Mouse (Mus musculus) cerebellum, adult 11-12 months (tissue): ENCODE measurements around the gene Padi2.

Experiments used
- DNase-seq: peaks from one replicate; pipeline ENCODE4 v3.0.0; 2022

Padi2 gene

GRCm38 (mm10) chr4:140882365-140882764, 23.8 kb upstream of the Padi2 start:
- DNase-seq: no peak

DNA sequence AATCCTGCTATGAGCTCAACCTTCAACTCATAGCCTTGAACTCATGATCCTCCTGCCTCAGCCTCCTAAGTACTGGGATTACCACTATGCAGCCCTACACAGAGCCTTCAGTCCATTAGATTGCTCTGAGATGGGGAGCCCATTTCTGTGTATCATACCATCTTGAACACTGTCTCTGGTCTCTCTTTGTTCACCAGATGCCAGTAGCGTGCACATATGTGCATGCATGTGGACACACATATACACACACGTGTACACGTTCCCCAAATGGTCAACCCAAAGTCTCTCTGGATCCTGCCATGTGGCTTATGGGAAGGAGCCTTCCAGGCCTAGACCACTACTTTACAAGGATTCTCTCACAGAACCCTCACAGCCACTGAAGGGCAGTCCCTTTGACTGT, 23.2 kb upstream of the Padi2 start:
- no peak for DNase-seq

DNA sequence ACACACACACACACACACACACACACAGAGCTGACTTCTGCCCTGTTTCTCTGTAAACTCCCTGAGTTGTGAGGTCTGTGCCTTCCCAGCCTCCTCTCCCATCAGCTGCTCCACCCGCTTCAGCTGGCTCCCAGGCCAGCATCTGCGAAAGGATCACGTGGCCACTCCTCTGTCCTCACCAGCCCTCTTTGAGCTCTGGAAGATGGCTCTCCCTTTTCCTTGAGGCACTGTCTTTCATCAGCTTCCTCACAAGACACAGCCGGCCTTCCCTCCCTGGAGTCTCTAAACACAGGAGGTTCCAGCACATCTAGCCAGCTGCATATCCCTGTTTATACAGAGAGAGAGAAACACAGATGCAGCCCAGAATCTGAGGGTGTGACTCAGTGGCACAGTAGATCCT, 22.3 kb upstream of the Padi2 start:
- DNase-seq: no peak

DNA sequence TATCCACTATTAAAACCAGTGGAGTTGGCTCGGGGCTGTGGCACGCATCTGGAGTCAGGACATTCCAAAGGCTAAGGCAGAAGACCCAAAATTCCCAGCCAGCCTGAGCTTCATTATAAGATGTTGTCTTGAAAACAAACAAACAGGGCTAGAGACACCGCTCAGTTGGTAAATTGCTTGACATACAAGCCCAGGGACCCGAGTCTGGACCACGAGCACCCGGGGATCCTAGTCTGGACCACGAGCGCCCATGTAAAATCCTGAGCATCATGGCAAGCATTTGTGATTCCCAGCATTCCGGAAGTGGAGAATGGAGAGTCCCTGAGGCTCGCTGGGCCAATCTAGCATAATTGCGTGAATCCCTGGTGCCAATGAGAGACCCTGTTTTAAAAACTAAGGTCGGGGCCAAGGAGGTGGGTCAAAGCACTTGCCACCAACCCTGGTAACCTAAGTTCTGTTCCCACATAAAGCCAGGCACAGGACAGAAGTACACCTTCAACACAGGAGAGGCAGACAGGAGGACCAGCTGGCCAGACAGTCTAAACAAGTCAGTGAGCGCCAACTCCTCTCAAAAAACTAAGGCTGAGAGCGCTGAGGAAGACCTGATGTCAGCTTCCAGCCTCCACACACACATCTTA, 14.5 kb upstream of the Padi2 start:
- DNase-seq: no peak

GRCm38 (mm10) chr4:140892163-140892530, 14.0 kb upstream of the Padi2 start:
- no peak for DNase-seq

GRCm38 (mm10) chr4:140904776-140905425, 1.2 kb upstream of the Padi2 start:
- no peak for DNase-seq

DNA sequence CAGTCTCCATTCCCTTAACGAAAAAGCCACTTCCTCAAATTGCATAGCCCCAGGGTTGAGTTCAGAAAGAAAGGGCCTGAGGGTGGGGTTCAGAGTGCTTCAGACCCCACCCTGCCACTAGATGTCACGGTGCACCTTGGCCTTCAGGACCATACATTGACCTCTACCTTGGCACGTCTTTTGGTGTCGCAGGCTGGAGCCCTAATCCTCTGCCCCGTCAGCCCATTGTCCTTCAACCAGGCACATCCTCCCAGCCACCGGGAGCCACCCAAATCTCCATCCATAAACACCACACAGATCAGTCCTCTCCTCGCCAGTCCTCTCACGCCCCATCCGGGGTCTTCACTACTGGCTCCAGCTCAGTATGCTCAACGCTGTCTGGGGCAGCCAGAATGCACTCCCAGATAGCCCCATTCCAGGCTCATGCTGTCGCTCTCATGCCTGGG, 695 bp upstream of the Padi2 start:
- no peak for DNase-seq

DNA sequence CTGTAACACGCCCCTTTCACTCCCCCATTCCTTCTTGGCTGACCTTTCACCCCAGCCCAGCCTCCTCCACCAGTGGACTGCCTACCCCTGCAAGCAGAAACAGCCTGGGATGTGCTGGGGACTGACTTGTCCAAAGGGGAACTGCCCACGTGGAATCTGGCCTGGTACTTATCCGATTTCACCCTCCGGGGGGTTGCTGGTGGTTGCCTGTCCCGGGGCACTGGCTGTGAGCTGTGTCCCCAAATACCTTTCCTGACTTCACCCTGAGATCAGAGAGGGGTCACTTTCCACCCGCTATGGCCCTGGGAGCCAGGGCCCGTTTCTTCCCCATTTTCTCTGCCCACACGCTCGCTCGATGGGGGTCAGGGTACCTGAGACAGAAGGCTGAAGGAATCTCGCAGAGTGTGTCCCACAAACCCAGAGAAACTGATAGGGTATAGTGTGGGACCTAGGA, 710 bp downstream of the Padi2 start:
- DNase-seq: no peak

DNA sequence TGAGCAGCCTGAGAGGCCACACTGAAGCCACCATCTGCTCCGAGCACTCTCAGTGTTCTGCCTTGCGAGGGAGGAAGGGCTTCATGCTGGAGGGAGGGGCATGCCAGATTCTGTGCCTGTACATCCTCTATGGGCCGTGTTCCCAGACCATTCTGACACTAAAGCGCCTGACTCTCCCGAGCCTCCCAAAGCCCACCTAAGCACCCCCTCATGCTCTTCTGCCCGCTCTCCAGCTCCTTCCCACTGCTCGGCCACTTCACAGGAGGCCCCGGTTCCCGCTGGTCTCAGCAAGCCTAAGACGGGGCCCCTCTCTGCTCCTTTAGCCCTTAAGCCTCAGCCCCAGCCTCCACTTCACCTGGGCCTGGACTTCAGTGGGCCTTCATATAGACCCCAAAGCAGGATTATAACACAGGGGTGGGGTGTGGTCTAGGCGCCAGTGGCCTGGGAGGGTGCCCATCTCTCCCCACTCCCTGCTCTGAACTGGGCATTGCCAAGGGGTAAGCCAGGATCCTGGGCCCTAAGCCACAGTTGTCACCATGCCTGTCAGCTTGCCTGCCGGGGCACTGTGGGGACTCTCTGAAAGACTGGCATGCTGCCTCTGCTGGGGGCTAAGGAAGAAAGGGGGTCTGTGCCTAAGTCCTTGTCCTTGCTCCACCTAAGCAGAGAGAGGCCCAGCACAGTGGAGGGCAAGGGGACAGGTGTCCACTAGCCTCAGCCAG, 1.3 kb downstream of the Padi2 start:
- no peak for DNase-seq

GRCm38 (mm10) chr4:140908627-140909026, 2.5 kb downstream of the Padi2 start:
- no peak for DNase-seq

- no peak for DNase-seq
Measured at GRCm38 (mm10) chr4:140909536-140909935, 3.4 kb downstream of the Padi2 start.

GRCm38 (mm10) chr4:140910661-140911310, 4.6 kb downstream of the Padi2 start:
- DNase-seq: no peak

DNA sequence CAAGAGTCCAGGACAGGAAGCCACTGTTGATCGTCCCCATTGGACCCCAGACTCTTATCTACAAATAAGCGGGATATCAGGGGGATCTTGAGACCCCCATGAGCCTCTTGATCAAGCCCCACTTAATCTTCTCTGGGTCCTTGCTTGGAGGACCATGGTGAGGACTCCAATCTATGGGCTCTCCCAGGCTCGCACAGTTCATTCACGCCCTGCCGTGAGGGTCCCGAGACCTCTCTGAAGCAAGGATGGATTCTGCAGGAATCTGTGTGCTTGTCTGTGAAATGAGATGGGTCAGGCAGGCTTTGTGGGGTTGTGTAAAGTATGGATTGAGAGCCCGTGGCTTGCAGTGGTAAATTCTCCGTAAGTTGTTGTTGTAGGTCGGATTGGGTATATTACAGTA, 5.3 kb downstream of the Padi2 start:
- DNase-seq: no peak

- DNase-seq: no peak
Measured at GRCm38 (mm10) chr4:140912271-140912833, 6.2 kb downstream of the Padi2 start.

GRCm38 (mm10) chr4:140913565-140913964, 7.4 kb downstream of the Padi2 start:
- DNase-seq: no peak

DNA sequence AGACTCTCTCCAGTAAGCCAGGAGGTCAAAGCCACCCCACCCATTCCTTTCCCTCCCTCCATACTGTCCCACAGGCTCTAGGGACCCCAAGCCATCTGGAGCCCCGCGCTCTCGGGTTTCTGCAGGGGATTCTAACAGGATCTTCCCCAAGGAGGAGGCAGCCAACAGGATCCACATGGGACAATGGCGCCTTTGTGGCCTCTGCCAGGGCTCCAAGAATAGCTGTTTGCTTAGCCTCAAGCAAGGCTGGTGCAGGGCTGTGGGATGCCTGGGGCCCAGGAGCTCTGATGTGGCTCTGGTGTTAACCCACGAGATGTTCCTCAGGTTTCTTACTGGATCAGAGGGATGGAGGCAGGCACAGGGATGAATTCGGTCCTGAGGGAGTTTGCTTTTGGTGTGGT, 8.6 kb downstream of the Padi2 start:
- DNase-seq: no peak

- DNase-seq: no peak
Measured at GRCm38 (mm10) chr4:140915235-140915634, 9.1 kb downstream of the Padi2 start.

- no peak for DNase-seq
Measured at GRCm38 (mm10) chr4:140916296-140916695, 10.2 kb downstream of the Padi2 start.

- DNase-seq: no peak
Measured at GRCm38 (mm10) chr4:140917451-140917850, 11.3 kb downstream of the Padi2 start.

GRCm38 (mm10) chr4:140919974-140920836, 14.1 kb downstream of the Padi2 start:
- DNase-seq: no peak

DNA sequence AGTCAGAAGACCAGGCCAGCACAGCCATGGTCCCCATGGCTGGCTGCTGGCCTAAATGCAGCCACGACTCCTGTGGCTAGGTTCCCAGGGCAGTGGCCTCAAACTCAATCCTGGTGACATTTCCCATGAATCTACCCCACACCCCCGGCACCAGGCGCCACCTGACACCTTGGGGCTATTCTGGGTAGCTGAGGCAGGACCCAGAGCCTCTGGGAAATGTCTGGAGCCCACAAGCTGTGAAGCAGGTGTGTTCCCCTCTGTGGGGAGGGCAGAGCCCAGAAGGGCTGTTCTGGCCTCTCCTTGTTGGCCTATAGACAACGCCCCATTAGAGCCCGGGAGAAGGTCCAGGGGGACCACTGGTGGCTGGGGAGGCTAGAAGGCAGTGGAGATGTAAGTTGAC, 16.4 kb downstream of the Padi2 start:
- no peak for DNase-seq

DNA sequence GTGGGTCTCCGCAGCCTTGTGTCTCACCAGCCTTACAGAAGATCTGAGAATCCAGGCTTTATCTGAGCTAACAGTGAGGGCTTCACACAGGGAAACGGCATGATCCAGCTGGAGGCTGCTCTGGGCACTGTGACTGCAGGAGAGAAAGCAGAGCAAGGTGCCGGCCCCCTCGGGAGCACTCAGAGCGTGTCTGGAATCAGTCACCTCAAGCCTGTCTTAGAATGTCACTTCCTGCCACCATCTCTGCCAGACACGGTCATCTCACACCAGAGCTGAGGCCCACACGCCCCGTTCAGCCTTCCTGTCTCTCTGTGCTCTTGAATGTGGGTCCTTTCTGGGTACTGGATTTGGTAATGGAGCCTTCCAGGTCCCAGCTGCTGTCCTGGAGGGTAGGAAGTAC, 19.5 kb downstream of the Padi2 start:
- no peak for DNase-seq
